Mouse (Mus musculus): ENCODE data around the gene 1190005I06Rik.

- no peak for TF ChIP-seq CTCF (IDR thresholded peaks at IDR 0.05; ENCODE audit: low read depth, low read length)
- no peak for TF ChIP-seq POLR2A (IDR thresholded peaks at IDR 0.05; ENCODE audit: extremely low read depth, insufficient read depth, low read length)
These were observed 72.5 kb downstream of the 1190005I06Rik start for GRCm38 (mm10) chr8:120574941-120575340.

Measured in liver, adult 2 months (tissue).